Mouse (Mus musculus) heart, adult 2 months (tissue): Measurements from ENCODE around the gene Snph. TPM values are rescaled to one million over a fixed set of nuclear protein-coding genes. Genes with fewer than 3 reads are reported as not detected.

Experiments used
- DNase-seq, 2 experiments: peaks; one replicate each; pipeline ENCODE4 v3.0.0; 2021
- H3K27ac ChIP-seq: fragments of 200-600 bp; 2 replicates; pipeline ENCODE4 v1.8.1; 2022
- H3K27me3 ChIP-seq: fragments of 200-500 bp; 2 replicates; pipeline ENCODE4 v1.6.1; 2012; ENCODE audit warnings: mild to moderate bottlenecking, low read length, inconsistent platforms, mixed read lengths; ENCODE audit not compliant: control insufficient read depth, insufficient read depth
- H3K36me3 ChIP-seq: fragments of 200-500 bp; 2 replicates; pipeline ENCODE4 v1.6.1; 2012; ENCODE audit warnings: low read length, inconsistent platforms; ENCODE audit not compliant: control insufficient read depth, insufficient read depth
- H3K4me1 ChIP-seq: fragments of 200-500 bp; 2 replicates; pipeline ENCODE4 v1.6.1; 2011; ENCODE audit warnings: low read length; ENCODE audit not compliant: control insufficient read depth, insufficient read depth
- H3K4me3 ChIP-seq: fragments of 200-600 bp; 2 replicates; pipeline ENCODE4 v1.8.1; 2022
- H3K79me2 ChIP-seq: fragments of 200-500 bp; replicated peaks from 2 replicates; pipeline ENCODE4 v1.6.1; 2012; ENCODE audit warnings: mild to moderate bottlenecking, inconsistent platforms, low read length, moderate library complexity, mixed read lengths; ENCODE audit not compliant: control insufficient read depth, insufficient read depth
- H3K9ac ChIP-seq: fragments of 200-500 bp; 2 replicates; pipeline ENCODE4 v1.6.1; 2012; ENCODE audit warnings: low read depth, mild to moderate bottlenecking, control low read depth, inconsistent platforms, low read length, mixed read lengths
- CTCF ChIP-seq: fragments of 200-600 bp; IDR thresholded peaks from 2 replicates; pipeline ENCODE4 v1.8.1; 2022; ENCODE audit warnings: antibody characterized with exemption, mild to moderate bottlenecking, moderate library complexity
- EP300 ChIP-seq: fragments of 200-500 bp; IDR thresholded peaks from 2 replicates; pipeline ENCODE4 v1.6.1; 2011; ENCODE audit warnings: low read depth, low read length, control low read depth; ENCODE audit not compliant: insufficient read depth
- POLR2A ChIP-seq: fragments of 200-500 bp; IDR thresholded peaks from 2 replicates; pipeline ENCODE4 v1.6.1; 2011; ENCODE audit warnings: mild to moderate bottlenecking, low read depth, low read length, control low read depth; ENCODE audit not compliant: insufficient read depth
- WGBS: fragments of 180-500 bp; shearing (Covaris S2); methylation state at CpG from one replicate; pipeline ENCODE4 v1.1.7; 2018; 5-methylcytosine and 5-hydroxymethylcytosine counted together
- intact Hi-C: fragments of 180-260 bp; cut with DNase I; formaldehyde crosslinking; loops from one replicate; pipeline ENCODE4 v1.15.1; 2025
- polyA plus RNA-seq: library from polyadenylated mRNA; depleted of rRNA; stranded (reverse); fragments of >200 nt; gene quantifications from 2 replicates; pipeline ENCODE4 v1.2.3, GENCODE M21; 2012; rRNA removed
- total RNA-seq, 2 experiments: library from RNA; stranded (reverse); gene quantifications; 2 replicates each; pipeline ENCODE4 v1.2.3; 2021

Snph gene
- total and polyA plus RNA-seq, 3 experiments = 0.21 to 5.0 (median 4.3) TPM

- Histone ChIP-seq H3K27me3 (no peaks in the 10 kb centered on the region), H3K79me2 (no peaks in the 10 kb centered on the region), H3K4me1 (peaks cover 15% of the 10 kb centered on the region), H3K27ac (peak overlapping the region; percentile 98), H3K36me3 (peaks cover 4% of the 10 kb centered on the region), H3K4me3 (peak overlapping the region; percentile 89), H3K9ac (peak overlapping the region; percentile 99)
- DNase-seq = peak; percentile 63 to 69
- intact Hi-C loops = loop anchor here (1.0 to 2.0 kb wide), 2 partner anchors 34 to 49 kb away; partner anchors contain the start of gene Nsfl1c
- TF ChIP-seq EP300 = peak; percentile 82
- no peak for TF ChIP-seq CTCF
- peak; percentile 42; the same call in 1 of the 2 replicates for TF ChIP-seq POLR2A
- WGBS = 2% methylated on average over 21 of the region's 21 CpGs
Measured at GRCm38 (mm10) chr2:151543063-151543895, 89.1 kb downstream of the Snph start.

- H3K27ac ChIP-seq = peak within 1 kb of the TSS; percentile 98
- H3K27me3 ChIP-seq = no peaks in the 10 kb centered on the region
- intact Hi-C loops = loop anchor here (1.0 to 2.0 kb wide), 2 partner anchors 34 to 48 kb away; partner anchors contain the start of gene Nsfl1c
- peaks cover 13% of the 10 kb centered on the region for H3K4me1 ChIP-seq
- peak; percentile 89 for TF ChIP-seq EP300
- TF ChIP-seq CTCF = peak; percentile 12; the same call in 1 of the 2 replicates
- peak; percentile 88 for TF ChIP-seq POLR2A
- H3K4me3 ChIP-seq = peak within 1 kb of the TSS; percentile 89
- H3K79me2 ChIP-seq = no peaks in the 10 kb centered on the region
- peak within 1 kb of the TSS; percentile 99 for H3K9ac ChIP-seq
- under 1% methylated on average over 71 of the region's 93 CpGs for WGBS
- DNase-seq = peak; percentile 98
- peaks cover 4% of the 10 kb centered on the region for H3K36me3 ChIP-seq
Measured at GRCm38 (mm10) chr2:151542323-151543062, 89.9 kb downstream of the Snph start, which contains the start of gene Fkbp1a. Fkbp1a (plus strand) TSS chr2:151542483.

Other genes with a start within 250 kb of the Snph start
- gene 4921509C19Rik, start 156.4 kb downstream of the Snph start, total RNA-seq = not detected
- gene 4921509C19Rik, start 156.4 kb downstream of the Snph start, polyA plus RNA-seq = 0.09 TPM in 1 of 2 replicates, not detected in the other
- gene Nsfl1c, start 138.4 kb downstream of the Snph start, total RNA-seq = 10 to 100 TPM; 77.8 to 80.8 TPM
- 59.5 and 74.1 TPM in 2 replicates for gene Nsfl1c, start 138.4 kb downstream of the Snph start, polyA plus RNA-seq
- 100 to 1,000 TPM; 197 to 211 TPM for gene Fkbp1a, start 90.1 kb downstream of the Snph start, total RNA-seq
- 90.5 and 145 TPM in 2 replicates for gene Fkbp1a, start 90.1 kb downstream of the Snph start, polyA plus RNA-seq
- 1 to 10 TPM; 1.9 to 2.4 TPM for gene Sdcbp2, start 60.0 kb downstream of the Snph start, total RNA-seq
- 2.2 TPM in 2 replicates for gene Sdcbp2, start 60.0 kb downstream of the Snph start, polyA plus RNA-seq
- not detected for gene Rad21l, start 35.9 kb upstream of the Snph start, total RNA-seq
- gene Rad21l, start 35.9 kb upstream of the Snph start, polyA plus RNA-seq = not detected in 2 replicates
- 1 to 10 TPM; 4.6 to 5.8 TPM for gene Tmem74b, start 69.4 kb upstream of the Snph start, total RNA-seq
- 4.4 and 4.5 TPM in 2 replicates for gene Tmem74b, start 69.4 kb upstream of the Snph start, polyA plus RNA-seq
- gene Psmf1, start 111.6 kb upstream of the Snph start, total RNA-seq = 10 to 100 TPM; 21.8 to 25.9 TPM
- gene Psmf1, start 111.6 kb upstream of the Snph start, polyA plus RNA-seq = 29.6 and 30.6 TPM in 2 replicates
- gene Rspo4, start 210.3 kb upstream of the Snph start, total RNA-seq = not detected
- gene Rspo4, start 210.3 kb upstream of the Snph start, polyA plus RNA-seq = not detected in 2 replicates